Mouse (Mus musculus): ENCODE data around the gene Gm7173.

DNA sequence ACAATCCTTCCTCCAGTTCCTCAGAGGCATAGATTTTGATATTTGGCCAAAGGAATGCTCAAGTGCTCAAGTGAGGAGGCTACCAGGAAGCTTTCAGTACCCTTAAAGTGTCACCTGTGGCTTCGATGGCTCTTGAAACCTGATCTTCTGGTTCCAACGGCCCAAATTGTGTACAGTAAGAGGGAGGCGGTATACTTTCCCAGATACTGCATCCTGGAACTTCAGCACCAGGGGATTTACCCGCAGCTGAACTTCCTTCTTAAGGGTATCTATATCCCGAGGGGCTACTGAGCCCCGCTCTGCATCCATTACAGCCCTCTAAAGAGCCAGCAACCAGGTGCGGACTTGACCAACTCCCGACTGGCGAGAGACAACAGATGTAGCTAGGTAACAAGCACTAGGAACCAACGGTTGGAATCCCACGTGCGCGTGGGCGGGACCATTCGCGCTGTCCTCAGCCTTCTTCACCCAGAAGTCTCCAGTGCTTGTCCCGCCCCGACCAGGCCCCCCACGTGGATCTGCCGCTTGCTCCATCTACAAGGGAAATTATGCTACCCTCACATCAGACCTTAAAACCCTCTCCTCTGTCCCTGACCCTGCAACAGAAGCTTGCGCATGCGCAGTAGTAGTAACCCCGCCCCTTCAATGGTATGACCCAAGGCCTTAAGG lies at the start of gene Gm7173:
- no peak for TF ChIP-seq POLR2A (IDR thresholded peaks at IDR 0.05; ENCODE audit: low read depth, low read length)
- no peak for TF ChIP-seq CTCF (conservative IDR thresholded peaks at IDR 0.05; ENCODE audit: insufficient read depth, insufficient read length, low read depth, low read length)
